Mouse (Mus musculus): Measurements from ENCODE around the gene Zbtb9.

DNA sequence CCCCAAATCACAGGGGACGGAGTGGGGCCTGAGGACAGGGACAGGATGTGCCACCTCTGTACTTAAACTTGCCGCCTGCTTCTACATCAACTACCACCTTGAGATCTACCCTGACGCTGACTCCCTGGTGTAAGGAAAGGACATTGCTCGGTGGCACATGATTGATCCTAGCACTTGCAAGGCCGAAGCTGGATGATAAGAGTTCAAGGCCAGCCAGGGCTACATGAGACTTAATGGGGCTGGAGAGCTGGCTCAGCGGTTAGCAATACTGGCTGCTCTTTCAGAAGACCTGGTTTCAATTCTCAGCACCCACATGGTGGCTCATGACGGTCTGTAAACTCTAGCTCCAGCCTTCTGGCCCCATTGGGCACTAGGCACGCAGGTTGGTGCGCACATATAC is 48.8 kb downstream of the Zbtb9 start:
- TF ChIP-seq CTCF (IDR thresholded peaks at IDR 0.05; ENCODE audit: insufficient read depth, low read length) (no peak), POLR2A (IDR thresholded peaks at IDR 0.05; ENCODE audit: borderline replicate concordance, extremely low read depth, low read depth, low read length) (no peak)
